Mouse (Mus musculus) right cerebral cortex, postnatal 14 days (tissue): ENCODE measurements around the gene Traf3ip1.
"Not testable (repeated sequence)": the region's sequence is repeated elsewhere in the genome, so short reads cannot be mapped to it uniquely, and the experiment has no call there.

Experiments
- DNase-seq: peaks from one replicate; pipeline ENCODE4 v3.0.0; 2022

Gene Traf3ip1

DNA sequence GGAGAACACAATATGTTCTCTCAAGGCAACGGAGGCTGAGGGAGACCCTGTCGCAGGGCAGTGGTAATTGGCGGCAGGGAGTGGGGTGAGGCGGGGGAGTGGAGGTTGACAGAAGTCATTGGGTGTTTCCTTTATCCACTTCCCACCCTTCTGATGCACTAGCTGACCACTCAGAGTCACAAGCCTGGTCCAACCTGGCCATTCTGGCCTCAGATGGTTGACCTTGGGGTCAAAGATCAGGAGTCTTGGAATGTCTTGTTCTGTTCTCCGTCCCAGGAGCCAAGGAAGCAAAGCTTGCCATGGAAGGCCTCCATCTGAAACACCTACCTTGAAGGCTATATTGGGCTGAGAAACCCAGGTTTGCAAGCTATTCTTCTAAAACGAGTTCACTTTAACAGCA is 28.3 kb upstream of the Traf3ip1 start:
- DNase-seq: no peak

DNA sequence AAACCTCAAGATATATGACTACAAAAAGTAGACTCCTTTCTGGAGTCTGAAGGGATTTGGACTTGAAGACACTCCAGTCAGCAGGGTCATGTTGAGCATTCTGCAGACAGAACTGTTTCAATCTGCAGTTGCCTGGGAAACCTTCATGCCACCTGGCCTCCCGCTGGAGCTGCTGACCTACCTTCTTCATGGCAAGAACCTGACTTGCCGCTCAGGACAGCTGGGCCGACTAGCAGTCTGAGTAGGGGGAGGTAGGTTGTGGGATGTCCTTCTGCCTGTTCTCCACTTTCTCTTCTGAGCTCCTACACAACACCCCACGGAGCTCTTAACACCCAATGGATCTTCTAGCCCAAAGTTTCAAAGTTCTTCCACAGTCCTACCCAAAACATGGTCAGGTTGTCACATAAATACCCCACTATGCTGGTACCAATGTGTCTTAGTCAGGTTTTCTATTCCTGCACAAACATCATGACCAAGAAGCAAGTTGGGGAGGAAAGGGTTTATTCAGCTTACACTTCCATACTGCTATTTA is 24.5 kb upstream of the Traf3ip1 start:
- DNase-seq: no peak

DNA sequence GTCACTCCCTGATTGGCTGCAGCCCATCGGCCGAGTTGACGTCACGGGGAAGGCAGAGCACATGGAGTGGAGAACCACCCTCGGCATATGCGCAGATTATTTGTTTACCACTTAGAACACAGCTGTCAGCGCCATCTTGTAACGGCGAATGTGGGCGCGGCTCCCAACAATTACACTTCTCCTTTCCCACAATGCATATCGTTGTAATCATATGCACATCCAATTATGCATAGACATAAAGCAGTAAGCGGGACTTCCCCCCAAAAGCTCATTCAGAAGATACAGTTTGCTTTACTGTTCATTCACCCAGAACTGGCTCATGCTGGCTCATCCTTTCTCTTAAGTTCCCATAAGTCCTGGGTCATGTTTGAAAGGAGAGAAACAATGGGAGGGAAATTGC is 16.3 kb upstream of the Traf3ip1 start:
- not testable (repeated sequence) for DNase-seq

DNA sequence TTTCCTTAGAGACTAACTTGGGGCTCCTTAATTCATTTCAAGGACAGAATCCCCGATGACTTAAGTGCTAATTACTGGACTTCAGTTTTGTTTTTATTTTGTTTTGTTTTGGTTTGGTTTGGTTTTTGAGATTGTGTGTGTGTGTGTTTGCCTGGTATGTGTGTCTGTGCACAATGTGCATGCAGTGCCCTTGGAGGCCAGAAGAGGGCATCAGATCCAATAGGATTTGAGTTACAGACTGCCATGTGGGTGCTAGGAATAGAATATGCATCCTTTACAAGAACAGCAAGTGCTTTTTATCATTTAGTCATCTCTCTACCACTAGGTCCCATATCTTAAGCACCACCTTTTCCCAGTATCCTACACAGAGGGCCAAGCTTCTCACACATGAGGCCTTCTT is 15.5 kb upstream of the Traf3ip1 start:
- no peak for DNase-seq

DNA sequence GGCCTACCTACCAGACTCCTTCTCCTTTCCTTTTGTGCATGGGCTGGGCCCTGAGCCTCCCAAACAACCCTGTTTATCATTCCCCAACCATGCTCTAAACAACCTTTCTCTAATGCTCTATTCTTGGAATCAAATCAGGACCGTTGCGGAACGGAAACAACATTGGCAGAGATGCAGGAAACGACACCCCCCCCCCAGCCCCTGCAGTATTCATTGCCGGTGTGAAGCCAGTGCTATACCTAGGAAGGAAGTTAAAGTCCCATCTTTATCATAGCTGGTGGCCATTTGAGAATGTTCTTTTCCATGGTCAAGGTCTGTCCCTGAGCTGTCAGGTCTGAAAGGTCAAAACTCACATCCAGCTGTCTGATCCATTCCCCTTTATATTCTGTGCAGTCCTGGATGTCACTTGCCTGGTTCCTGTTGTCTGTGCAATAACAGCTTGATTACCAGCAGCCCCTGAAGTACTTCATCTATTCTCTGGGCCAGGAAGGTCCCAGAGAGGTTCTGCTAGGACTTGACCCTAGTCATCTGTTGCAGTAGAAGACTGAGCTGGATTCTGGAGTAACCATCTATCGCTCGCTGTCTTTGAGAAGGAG is 11.7 kb upstream of the Traf3ip1 start:
- no peak for DNase-seq

DNA sequence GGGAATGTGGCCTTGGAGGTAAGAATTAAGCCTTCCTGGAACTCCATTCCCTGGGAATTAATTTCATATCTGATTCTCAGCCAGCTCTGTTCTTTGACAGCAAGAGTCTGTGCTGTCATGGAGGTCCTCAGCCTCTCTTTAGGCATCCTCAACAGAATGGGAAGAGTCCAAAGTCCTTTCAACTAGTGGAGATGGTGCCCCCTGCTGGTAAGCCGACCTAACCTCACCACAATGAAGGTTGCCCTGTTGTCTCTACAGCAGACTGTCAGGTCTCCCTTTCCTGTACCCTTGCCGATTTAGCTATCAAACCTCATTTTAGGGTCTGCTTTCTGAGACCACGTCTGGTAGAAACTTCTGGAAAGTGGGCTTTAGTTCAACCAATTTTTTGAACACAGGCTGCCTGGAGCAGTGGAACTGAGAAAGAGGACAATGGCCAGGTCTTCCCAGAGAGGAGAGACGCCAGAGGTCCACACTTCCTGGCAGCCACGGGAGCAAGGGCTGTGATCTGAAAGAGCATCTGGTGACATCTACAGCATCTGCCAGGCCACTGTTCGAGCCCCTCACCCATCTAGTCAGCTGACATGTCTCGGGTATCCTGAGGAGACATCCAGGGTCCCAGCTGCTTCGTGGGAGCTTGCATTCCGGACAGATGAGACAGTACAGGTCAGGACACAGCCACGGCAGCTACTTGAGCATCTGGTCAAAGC is 11.0 kb upstream of the Traf3ip1 start:
- DNase-seq: peak; percentile 89

DNA sequence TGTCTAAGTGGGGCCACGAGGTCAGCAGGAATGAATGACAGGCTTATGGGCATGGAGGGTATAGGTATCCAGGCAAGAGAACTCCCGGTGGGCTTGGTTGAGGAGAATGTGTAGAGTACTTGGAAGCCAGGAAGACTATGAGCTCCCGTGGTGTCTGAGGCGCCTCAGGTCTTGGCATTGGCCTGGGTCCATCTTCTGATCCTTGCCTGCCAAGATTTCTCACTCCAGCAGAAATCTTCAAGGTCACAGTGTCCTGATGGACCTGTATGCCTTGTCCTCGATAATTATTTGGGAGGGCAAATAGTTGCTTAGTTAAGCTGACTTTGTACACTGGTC is 10.5 kb upstream of the Traf3ip1 start:
- DNase-seq: no peak

DNA sequence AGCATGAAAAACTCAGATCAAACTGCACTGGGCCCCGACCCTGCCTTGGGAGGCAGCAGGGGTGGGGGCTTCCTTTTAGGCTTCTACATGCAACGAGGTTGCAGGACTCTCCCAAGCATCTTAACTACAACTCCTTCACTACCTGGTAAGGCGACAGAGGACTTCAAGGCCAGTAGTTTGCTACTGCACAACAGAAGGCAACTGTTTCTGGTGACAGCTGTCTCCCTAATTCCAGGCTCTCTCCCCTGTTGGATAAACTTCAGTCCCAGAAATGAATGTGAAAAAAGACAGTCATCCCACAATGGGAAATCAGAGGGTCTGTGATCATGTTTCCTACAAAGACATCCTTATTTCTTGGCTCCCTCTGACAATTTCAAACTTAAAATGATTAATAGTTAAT is 9.0 kb upstream of the Traf3ip1 start:
- DNase-seq: no peak

DNA sequence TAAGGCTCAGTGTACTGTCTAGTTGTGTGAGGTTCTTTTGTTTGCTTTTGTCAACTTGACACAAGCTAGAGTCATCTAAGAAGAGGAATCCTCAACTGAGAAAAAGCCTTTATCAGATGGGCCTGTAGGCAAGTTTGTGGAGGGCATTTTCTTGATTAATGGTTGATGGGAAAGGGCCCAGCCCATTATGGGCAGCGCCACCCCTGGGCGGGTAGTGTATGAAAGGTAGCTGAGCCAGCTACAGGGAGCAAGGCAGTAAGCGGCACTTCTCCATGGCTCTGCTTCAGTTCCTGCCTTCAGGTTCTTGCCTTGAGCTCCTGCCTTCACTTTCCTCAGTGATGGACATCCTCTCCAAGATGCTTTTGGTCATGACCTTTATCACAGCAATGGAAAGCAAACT is 8.3 kb upstream of the Traf3ip1 start:
- no peak for DNase-seq

DNA sequence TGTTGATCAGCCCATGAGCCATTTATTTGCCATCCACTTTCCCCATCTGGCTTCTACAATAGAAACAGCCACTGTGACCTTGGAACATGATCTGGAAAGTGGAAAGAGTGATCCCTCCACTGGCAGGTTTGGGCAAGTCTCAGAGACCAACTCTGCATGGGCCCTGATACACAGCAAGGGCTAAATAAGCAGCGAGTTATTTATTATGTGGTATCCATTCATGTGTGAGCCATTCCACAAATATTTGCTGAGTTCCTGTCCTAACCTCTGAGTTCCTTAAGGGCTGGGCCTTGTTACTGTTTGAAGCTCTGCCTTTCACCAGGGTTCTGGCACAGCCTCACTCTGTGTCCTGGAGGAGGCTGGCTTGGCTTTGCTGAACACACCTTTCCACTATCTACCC is 4.1 kb upstream of the Traf3ip1 start:
- DNase-seq: no peak

DNA sequence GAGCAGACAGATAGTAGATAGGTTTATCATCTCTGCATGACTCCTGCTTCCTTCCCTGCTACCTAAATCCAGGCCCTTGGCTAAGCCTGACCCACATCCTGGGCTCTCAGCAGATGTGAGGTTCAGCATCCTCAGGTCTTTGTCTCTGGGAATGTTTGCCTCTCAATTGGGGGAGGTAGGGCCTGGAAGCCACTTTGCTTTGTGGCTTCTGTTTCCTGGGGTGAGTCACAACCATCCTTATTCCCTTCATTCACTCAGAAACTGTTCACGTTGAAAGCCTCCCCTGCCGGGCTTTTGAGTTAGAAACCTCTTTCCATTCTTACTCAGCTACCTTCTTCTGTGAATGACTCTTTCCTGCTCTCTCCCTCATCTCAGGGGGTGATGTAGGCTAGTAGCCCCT is 1.7 kb upstream of the Traf3ip1 start:
- no peak for DNase-seq

DNA sequence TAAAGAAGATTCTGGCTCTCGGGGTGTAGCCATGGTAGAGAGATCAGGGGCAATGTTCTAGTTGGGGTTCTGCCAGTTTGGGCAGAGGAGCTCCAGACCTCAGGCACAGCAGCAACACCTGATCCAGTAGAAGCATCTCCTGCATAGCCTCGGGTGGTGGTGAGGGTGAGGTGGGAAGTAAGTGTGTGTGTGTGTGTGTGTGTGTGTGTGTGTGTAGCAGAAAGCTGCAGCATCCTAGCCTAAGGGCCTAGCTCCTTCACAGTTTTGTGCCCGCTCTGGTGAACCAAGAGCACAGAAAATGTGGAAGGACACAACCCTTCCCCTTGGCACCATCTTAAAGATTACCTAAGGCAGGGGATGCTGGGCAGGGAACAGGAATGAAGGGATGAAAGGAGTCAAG is 509 bp upstream of the Traf3ip1 start:
- DNase-seq: no peak

DNA sequence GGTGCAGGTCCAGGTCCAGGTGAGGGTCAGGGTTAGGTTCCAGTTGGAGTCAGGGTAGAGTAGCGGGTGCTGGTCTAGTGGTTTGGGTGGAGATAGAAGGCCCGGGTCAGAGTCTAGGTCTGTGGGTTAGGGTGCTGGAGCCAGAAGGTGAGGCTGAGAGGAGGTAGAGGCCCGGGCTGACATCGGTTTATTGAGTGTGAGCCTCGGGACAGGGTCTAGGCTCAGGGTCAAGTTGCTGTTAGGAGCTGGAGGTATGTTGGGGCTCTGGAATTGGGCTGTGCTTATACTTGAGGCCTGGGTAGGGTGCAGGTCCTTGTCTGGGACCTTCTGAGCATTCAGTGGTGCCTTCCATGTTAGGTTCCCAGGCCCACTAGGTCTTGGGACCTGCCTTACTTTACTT is 874 bp downstream of the Traf3ip1 start:
- no peak for DNase-seq

DNA sequence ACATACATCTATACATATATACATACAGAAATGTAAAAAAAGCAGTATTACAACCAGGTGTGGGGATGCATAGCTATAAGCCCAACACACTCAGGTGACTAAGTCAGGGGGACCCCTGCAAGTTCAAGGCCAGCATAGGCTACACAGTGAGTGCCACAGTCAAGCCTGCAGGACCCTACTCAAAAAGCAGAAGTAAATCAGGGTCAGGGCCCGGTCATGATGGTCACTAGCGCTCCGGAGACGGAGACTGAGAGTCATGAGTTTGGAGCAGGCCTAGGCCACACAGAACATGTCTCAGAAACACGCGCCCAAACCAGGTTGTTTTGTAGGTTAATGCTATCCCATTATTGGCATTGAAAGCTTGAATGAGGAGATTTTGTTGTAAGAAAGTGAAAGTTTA is 4.1 kb downstream of the Traf3ip1 start:
- DNase-seq: no peak

DNA sequence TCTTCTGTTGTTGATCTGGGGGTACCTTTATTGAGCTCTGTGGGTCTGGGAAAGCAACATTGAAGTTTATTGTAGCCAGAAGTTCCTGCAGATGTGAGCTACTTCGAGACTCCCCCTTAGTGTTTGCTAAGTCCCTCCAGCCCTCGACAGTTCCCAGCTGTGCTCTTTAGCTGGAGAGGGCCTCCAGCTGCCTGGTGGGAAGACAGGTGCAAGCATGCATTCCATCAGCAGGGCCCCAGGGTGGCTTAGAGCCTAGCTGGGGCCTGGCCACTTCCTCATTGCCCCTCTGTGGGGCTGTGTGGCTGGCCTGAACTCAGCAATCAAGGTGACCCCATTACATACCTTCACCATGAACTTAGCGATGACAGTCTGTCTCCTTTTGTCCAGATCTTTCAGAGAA is 10.2 kb downstream of the Traf3ip1 start:
- DNase-seq: no peak

DNA sequence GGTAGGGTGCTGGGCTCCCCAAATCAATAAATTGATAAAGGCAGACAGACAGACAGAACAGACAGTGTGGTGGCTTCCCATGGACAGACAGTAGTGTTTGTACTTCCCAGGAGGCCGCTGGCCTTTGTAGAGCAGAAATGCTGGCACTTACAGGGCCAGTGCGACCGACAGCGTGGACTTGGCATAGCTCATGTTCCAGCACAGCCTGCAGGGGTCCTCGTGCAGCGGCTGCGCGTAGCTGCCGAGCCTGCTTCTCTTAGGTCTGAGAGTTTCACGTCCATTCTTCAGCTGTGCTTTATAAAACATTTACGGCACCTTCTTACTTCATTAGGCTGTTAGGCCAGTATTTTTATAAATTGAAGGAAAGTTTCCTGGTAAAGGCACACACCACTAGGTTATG is 20.5 kb downstream of the Traf3ip1 start:
- no peak for DNase-seq

DNA sequence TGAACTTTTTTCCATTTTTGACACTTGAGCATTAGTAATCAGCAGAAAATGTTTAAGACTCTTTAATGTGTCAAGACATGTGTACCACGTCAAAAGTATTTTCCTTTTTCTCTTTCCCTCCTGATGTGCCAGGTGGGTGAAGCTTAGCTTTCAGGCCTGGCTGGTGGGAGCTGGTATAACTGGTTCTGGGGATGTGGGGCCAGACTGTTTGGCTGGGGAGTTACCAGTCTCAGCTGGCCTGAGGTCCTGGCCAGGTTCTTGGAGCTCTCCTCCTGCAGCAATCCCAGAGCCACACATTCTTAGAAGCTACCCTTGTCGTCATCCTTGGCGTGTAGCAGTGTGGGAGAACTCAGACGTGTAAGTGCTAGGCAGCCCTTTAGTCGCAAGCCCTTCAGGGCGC is 21.2 kb downstream of the Traf3ip1 start:
- no peak for DNase-seq

DNA sequence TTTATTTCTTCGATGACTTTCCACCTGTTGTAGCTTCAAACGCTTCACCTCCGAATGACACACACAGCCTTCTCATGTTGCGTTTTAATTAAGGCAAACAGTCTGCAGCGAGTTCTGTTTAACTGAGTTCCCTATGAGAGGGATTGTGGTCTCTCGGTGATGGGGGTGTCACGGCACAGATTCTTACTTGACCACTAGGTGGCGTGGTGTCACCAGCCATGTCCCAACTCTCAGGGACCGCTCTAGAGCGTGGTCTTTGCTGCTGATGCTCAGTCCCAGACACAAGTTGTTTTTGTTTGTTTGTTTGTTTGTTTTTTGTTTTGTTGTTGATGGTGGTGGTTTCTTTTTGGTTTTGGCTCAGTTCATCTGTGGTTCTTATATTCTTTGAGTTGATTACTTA is 29.3 kb downstream of the Traf3ip1 start:
- DNase-seq: peak; percentile 56

DNA sequence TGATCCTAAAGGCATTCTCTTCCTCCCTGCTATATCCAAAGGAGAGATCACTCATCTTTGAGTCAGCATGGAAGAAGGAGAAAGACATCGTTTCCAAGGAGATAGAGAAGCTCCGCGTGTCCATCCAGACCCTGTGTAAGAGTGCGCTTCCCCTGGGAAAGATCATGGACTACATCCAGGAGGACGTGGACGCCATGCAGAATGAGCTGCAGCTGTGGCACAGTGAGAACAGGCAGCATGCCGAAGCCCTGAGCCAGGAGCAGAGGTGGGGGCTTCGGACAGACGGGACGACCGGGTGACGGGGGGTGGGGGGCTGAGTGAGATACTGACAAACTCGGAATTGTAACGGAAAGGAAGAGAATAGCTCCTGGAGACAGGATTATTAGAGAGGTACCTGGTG is 31.4 kb downstream of the Traf3ip1 start:
- DNase-seq: no peak

DNA sequence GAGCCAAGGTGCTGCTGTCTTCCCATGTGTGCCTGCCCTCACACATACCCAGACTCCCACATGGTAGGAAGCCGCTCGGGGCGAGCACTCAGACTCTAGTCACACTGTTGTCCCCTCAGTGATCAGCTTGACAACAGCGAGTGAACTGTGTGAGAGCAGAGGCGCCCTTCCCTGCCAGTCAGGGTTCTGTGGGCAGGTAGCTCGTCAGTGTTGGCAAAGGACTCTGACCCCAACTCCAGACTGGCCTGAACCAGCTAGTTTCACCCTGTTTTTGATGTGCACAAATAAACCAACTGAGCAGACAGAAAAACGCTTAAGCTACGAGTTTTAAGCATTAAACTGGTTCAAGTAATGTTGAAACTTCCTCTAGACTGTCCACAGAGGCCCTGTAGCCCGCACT is 35.7 kb downstream of the Traf3ip1 start:
- no peak for DNase-seq

DNA sequence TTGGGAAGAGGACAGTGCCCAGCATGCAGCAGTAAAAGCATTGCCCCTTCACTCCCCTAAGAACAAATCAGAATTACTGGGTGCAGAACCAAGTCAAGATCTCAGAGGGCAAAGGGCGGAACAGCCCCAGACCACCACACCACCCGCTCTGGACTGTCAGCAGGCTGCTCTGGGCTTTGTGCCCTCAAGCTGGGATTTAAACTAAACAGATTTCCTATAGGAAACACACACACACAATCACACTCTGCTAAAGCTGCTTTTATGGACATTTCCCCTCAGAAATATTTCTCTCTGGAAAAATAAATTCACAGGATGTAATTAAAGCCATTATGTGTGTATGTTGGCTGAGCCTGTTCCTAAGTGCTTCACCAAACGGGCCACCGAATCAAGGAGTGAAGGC is 37.8 kb downstream of the Traf3ip1 start:
- no peak for DNase-seq

DNA sequence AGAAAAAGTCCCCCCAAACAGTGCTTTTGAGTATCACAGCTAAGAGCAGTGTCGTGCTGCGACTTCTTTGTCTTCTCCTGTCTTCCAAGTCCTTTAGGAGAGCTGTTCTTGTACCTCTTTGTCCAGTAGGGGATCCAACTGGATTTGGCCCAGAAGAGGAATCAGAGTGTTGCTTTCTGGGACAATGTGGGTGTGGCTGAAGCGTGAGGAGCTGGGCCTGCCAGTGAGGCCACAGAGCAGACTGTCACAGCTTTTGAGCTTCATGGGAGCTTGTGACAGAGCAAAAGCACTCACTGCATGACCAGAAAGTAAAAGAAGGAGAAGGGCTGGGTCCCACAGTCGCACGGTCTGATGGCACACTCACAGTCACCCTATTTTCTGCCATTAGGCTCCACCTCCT is 38.4 kb downstream of the Traf3ip1 start:
- no peak for DNase-seq

DNA sequence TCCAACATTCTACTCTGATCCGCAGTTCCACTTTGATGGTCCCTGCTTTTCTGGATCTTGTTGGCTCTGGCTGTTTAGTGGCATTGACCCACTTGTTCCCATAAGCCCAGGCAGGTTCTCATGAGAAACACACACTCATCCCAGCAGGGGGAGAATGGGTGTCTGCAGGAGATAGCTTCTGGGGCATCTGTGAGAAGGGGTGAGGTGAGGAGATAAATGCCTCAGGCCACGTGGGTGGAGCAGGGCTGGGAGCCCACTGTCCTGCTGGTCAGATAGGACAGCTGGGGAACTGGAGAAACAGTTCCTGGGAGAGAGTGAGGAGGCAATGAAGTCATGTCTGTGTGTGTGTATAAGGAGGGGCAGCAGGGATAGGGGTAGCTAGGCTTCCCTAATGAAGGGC is 39.0 kb downstream of the Traf3ip1 start:
- DNase-seq: no peak

DNA sequence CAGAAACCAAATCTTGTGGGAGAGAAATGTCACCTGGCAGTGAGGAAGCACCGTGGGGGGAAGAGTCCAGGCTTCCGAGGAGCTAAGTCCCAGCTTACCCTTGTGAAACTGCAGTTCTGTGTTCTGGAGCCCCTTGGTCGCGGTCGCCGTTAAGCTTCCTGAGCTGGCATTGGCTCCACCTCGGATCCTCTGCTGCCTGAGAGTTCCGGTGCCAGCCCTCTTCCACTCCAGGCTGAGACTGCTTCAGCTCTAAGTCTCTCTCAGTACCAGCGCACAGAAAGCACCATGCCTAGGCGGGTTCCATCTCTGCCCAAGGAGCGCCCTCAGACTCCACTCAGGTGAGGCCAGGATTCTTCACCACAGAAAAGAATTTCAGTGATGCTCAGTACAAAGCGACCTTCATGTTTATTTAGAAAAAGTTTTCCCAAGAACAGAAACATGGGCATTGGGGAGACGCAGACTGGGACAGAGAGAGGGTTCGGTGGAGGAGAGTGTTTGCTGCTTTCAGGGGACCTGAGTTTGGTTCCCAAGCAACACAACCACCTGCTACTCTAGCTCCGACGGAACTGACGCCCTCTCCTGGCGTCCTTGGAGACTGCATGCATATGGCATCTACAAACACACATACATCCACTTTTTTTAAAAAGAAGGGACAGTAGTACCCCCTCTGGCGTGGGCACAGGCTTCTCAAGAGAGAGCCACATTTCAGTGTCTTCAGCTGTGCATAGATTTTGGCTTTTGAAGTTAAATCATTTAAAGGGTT is 39.7 kb downstream of the Traf3ip1 start:
- DNase-seq: no peak
